Mouse (Mus musculus) thymus, adult 2 months (tissue): Measurements from ENCODE around the gene Smyd1. TPM values are rescaled to one million over a fixed set of nuclear protein-coding genes. Genes with fewer than 3 reads are reported as not detected.

Experiments used
- DNase-seq: peaks from one replicate; pipeline ENCODE4 v3.0.0; 2021
- H3K27ac ChIP-seq: fragments of 200-500 bp; 2 replicates; pipeline ENCODE4 v1.5.1; 2012; ENCODE audit warnings: low read length, control low read depth; ENCODE audit not compliant: control insufficient read depth, insufficient read depth
- H3K27me3 ChIP-seq: fragments of 200-500 bp; 2 replicates; pipeline ENCODE4 v1.6.1; 2012; ENCODE audit warnings: mild to moderate bottlenecking, low read length, moderate library complexity, mixed read lengths; ENCODE audit not compliant: control insufficient read depth, insufficient read depth
- H3K36me3 ChIP-seq: fragments of 200-500 bp; 2 replicates; pipeline ENCODE4 v1.6.1; 2012; ENCODE audit warnings: mild to moderate bottlenecking, low read length, moderate library complexity; ENCODE audit not compliant: control insufficient read depth, insufficient read depth
- H3K4me1 ChIP-seq: fragments of 200-500 bp; replicated peaks from 2 replicates; pipeline ENCODE4 v1.6.1; 2012; ENCODE audit warnings: low read length; ENCODE audit not compliant: control insufficient read depth, insufficient read depth
- H3K4me3 ChIP-seq: fragments of 200-500 bp; 2 replicates; pipeline ENCODE4 v1.5.1; 2012; ENCODE audit warnings: mild to moderate bottlenecking, low read length, control low read depth, moderate library complexity; ENCODE audit not compliant: control insufficient read depth, insufficient read depth
- CTCF ChIP-seq: fragments of 200-500 bp; IDR thresholded peaks from 2 replicates; pipeline ENCODE4 v1.5.1; 2012; ENCODE audit warnings: mild to moderate bottlenecking, control low read depth, low read length, moderate library complexity, borderline replicate concordance; ENCODE audit not compliant: control insufficient read depth, poor library complexity, insufficient read depth; ENCODE audit errors: extremely low read depth
- POLR2A ChIP-seq: fragments of 200-500 bp; IDR thresholded peaks from 2 replicates; pipeline ENCODE4 v1.6.1; 2012; ENCODE audit warnings: mild to moderate bottlenecking, low read length, control low read depth, moderate library complexity; ENCODE audit not compliant: control insufficient read depth, poor library complexity, insufficient read depth; ENCODE audit errors: extremely low read depth
- WGBS: fragments of 180-500 bp; shearing (Covaris S2); methylation state at CpG from one replicate; pipeline ENCODE4 v1.1.7; 2018; 5-methylcytosine and 5-hydroxymethylcytosine counted together
- polyA plus RNA-seq: library from polyadenylated mRNA; depleted of rRNA; stranded (reverse); fragments of >200 nt; gene quantifications from 2 replicates; pipeline ENCODE4 v1.2.3, GENCODE M21; 2012

Smyd1 gene
- polyA plus RNA-seq, 1 experiment: 15.1 TPM

DNA sequence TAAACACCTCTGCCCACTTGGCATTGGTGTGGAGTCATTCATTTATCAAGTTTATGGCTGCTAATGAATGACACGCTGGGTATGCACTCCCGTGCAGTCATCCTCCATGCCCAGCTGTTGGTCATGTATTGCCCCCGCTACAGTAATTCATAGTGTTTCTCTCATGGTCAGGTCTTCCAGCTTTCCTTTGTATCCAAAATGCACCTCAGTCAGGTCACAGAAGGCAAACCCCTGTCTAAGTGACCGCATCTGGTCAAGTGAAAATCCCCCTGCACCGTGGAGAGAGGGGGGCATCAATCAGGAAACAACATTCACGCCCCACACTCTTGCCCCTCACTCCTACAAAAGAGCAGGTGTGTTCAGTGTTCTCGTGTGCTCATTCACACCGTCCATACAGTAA, 117.9 kb downstream of the Smyd1 start:
- no peak for DNase-seq
- Histone ChIP-seq H3K27me3 (no peaks in the 10 kb centered on the region), H3K36me3 (no peaks in the 10 kb centered on the region), H3K4me3 (no peak overlapping the region), H3K4me1 (no peaks in the 10 kb centered on the region), H3K27ac (no peak overlapping the region)
- TF ChIP-seq POLR2A (no peak), CTCF (no peak)
- WGBS: 95% methylated on average over 8 of the region's 8 CpGs

GRCm38 (mm10) chr6:71203674-71204073, 118.4 kb downstream of the Smyd1 start:
- H3K36me3 ChIP-seq: no peaks in the 10 kb centered on the region

GRCm38 (mm10) chr6:71201925-71202324, 120.1 kb downstream of the Smyd1 start:
- no peaks in the 10 kb centered on the region for H3K36me3 ChIP-seq
- H3K4me3 ChIP-seq: no peak overlapping the region
- TF ChIP-seq POLR2A (no peak), CTCF (no peak)
- WGBS: 89% methylated on average over 5 of the region's 5 CpGs
- no peaks in the 10 kb centered on the region for H3K27me3 ChIP-seq
- DNase-seq: no peak
- no peak overlapping the region for H3K27ac ChIP-seq
- H3K4me1 ChIP-seq: no peaks in the 10 kb centered on the region

More at GRCm38 (mm10) chr6:71203674-71204073, 118.4 kb downstream of the Smyd1 start:
- Histone ChIP-seq H3K4me3 (no peak overlapping the region), H3K27me3 (no peaks in the 10 kb centered on the region), H3K27ac (no peak overlapping the region), H3K4me1 (no peaks in the 10 kb centered on the region)
- no peak for DNase-seq
- WGBS: 91% methylated on average over 5 of the region's 5 CpGs
- no peak for TF ChIP-seq CTCF

- Histone ChIP-seq H3K36me3 (no peaks in the 10 kb centered on the region), H3K27ac (no peak within 1 kb of the TSS), H3K4me3 (no peak within 1 kb of the TSS), H3K4me1 (no peaks in the 10 kb centered on the region), H3K27me3 (no peaks in the 10 kb centered on the region)
- DNase-seq: no peak
- TF ChIP-seq CTCF (no peak), POLR2A (no peak)
- 83% methylated on average over 4 of the region's 4 CpGs for WGBS
Measured at GRCm38 (mm10) chr6:71199612-71200011, 122.4 kb downstream of the Smyd1 start, which contains the start of gene Fabp1. Gene Fabp1 (plus strand): TSS chr6:71199827.

DNA sequence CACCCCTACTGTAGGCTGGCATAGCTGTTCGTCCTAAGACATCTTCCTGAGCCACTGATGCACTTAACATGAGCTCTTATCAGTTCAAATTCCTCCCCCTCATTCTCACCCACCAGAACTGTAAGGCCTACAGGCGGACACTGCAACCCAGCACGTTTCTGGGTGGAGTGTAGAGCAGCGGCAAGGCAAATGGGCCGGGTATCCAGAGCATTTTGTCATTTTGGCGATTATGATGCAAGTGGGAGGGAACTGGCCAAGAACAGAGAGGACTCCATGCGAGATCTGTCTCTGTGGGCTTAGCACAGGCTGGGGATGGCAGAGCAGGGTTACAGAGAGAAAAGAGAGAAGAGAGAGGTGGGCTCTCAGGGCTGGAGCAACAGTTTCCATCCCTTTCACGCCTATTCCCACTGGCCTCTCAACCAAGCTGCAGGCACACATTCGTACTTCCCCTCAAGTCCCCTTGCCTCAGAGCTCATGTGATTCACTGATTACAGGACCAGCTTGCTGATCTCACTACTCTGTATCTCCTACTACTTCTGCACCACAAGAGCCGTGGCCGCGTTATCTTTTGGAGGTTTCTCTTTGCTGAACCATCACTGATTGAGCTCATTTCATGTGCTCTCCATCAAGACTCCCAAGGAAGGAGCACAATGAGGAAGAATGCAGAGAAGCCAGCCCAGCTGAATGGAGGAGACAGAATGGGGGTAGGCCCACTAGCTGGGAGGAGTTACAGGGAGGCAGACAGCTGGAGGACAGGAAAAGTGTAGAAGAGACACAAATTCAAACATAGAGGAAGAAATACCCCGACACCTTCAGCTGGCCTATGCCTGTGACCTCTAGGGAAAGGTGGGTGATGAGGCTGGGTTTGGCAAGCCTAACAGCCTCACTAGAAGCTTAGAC, 124.1 kb downstream of the Smyd1 start:
- Histone ChIP-seq H3K27me3 (no peaks in the 10 kb centered on the region), H3K4me1 (no peaks in the 10 kb centered on the region), H3K36me3 (no peaks in the 10 kb centered on the region), H3K4me3 (no peak overlapping the region), H3K27ac (no peak overlapping the region)
- TF ChIP-seq POLR2A (no peak), CTCF (no peak)
- WGBS: 93% methylated on average over 13 of the region's 13 CpGs
- DNase-seq: no peak

DNA sequence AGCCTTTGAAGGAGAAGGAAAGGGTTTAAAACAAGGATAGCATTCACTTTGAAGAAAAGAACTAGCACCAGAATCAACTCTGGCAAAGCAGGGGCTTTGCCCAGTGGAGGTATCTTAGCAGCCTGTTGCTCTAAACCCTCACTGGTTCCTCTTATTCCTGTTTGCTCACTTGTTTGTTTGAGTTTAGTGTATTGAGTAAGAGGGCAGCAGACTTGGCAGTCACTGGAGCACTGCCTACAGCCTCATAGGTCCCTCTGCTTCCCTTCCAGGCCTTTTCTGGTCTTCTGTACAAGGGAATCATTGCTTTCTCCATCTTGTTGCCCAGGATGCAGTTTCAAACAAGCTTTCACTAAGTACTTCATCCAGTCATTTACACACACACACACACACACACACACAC, 125.9 kb downstream of the Smyd1 start:
- Histone ChIP-seq H3K27ac (no peak overlapping the region), H3K27me3 (no peaks in the 10 kb centered on the region), H3K4me3 (no peak overlapping the region), H3K36me3 (no peaks in the 10 kb centered on the region), H3K4me1 (no peaks in the 10 kb centered on the region)
- TF ChIP-seq CTCF (no peak), POLR2A (no peak)
- no peak for DNase-seq
